Mouse (Mus musculus) forebrain, embryonic 15.5 days (tissue): ENCODE measurements around the gene Pax2. TPM values are rescaled to one million over a fixed set of nuclear protein-coding genes. Genes with fewer than 3 reads are reported as not detected.

Experiments
- ATAC-seq: fragments of 200-750 bp; cut with Nextera tagmentation; replicated peaks from 2 replicates; pipeline ENCODE4 v1.8.0; 2017; ENCODE audit warnings: mild to moderate bottlenecking, moderate TSS enrichment, moderate library complexity
- H3K27ac ChIP-seq: fragments of 300-500 bp; sonication (generic); replicated peaks from 2 replicates; pipeline ENCODE4 v1.5.1; 2015; ENCODE audit warnings: mild to moderate bottlenecking, inconsistent platforms
- H3K27me3 ChIP-seq: fragments of 300-500 bp; sonication (generic); 2 replicates; pipeline ENCODE4 v1.6.1; 2015; ENCODE audit warnings: inconsistent platforms
- H3K36me3 ChIP-seq: fragments of 300-500 bp; sonication (generic); 2 replicates; pipeline ENCODE4 v1.6.1; 2015; ENCODE audit warnings: mild to moderate bottlenecking, inconsistent platforms
- H3K4me1 ChIP-seq: fragments of 300-500 bp; sonication (generic); 2 replicates; pipeline ENCODE4 v1.6.1; 2015; ENCODE audit warnings: inconsistent platforms
- H3K4me2 ChIP-seq: fragments of 300-500 bp; sonication (generic); replicated peaks from 2 replicates; pipeline ENCODE4 v1.6.1; 2015; ENCODE audit warnings: mild to moderate bottlenecking, inconsistent platforms
- H3K4me3 ChIP-seq: fragments of 300-500 bp; sonication (generic); 2 replicates; pipeline ENCODE4 v1.5.1; 2015; ENCODE audit warnings: mild to moderate bottlenecking, inconsistent platforms
- H3K9ac ChIP-seq: fragments of 300-500 bp; sonication (generic); replicated peaks from 2 replicates; pipeline ENCODE4 v1.6.1; 2015; ENCODE audit warnings: mild to moderate bottlenecking, inconsistent platforms
- H3K9me3 ChIP-seq: fragments of 300-500 bp; sonication (generic); 2 replicates; pipeline ENCODE4 v1.6.1; 2016; ENCODE audit warnings: inconsistent platforms
- WGBS: fragments of 180-500 bp; shearing (Covaris S2); methylation state at CpG from one replicate; pipeline ENCODE4 v1.1.7; 2015; ENCODE audit warnings: mixed read lengths; 5-methylcytosine and 5-hydroxymethylcytosine counted together
- polyA plus RNA-seq: library from polyadenylated mRNA; unstranded; fragments of >200 nt; fragmentation: Nextera tagmentation; extraction: Ambion mirVana; gene quantifications from 2 replicates; pipeline ENCODE4 v1.2.1, GENCODE M21; 2015

Gene Pax2
- polyA plus RNA-seq, 1 experiment from 2014 or later: 0.09 TPM

- no peak for ATAC-seq
- no peaks in the 10 kb centered on the region for H3K9me3 ChIP-seq
- no peak overlapping the region for H3K4me2 ChIP-seq
- H3K27me3 ChIP-seq: peaks cover 77% of the 10 kb centered on the region
- H3K4me3 ChIP-seq: no peak overlapping the region
- peaks cover 31% of the 10 kb centered on the region for H3K4me1 ChIP-seq
- no peaks in the 10 kb centered on the region for H3K36me3 ChIP-seq
- H3K9ac ChIP-seq: no peak overlapping the region
- no peak overlapping the region for H3K27ac ChIP-seq
- WGBS: under 1% methylated on average over 37 of the region's 37 CpGs
These were observed 3.8 kb downstream of the Pax2 start for GRCm38 (mm10) chr19:44759531-44760118.

GRCm38 (mm10) chr19:44760259-44761131, 4.7 kb downstream of the Pax2 start:
- Histone ChIP-seq H3K36me3 (no peaks in the 10 kb centered on the region), H3K4me2 (no peak overlapping the region), H3K9ac (no peak overlapping the region), H3K4me1 (peaks cover 26% of the 10 kb centered on the region), H3K9me3 (no peaks in the 10 kb centered on the region), H3K27ac (no peak overlapping the region), H3K27me3 (peaks cover 75% of the 10 kb centered on the region), H3K4me3 (no peak overlapping the region)
- no peak for ATAC-seq
- under 1% methylated on average over 39 of the region's 39 CpGs for WGBS

- 66% methylated on average over 7 of the region's 7 CpGs for WGBS
- Histone ChIP-seq H3K4me2 (no peak overlapping the region), H3K4me1 (peaks cover 9% of the 10 kb centered on the region), H3K36me3 (no peaks in the 10 kb centered on the region), H3K27me3 (peaks cover 60% of the 10 kb centered on the region), H3K9me3 (no peaks in the 10 kb centered on the region), H3K9ac (no peak overlapping the region), H3K27ac (no peak overlapping the region), H3K4me3 (no peak overlapping the region)
- no peak for ATAC-seq
These were observed 6.3 kb downstream of the Pax2 start for GRCm38 (mm10) chr19:44762121-44762621.

GRCm38 (mm10) chr19:44770268-44771050, 14.6 kb downstream of the Pax2 start:
- WGBS: 55% methylated on average over 6 of the region's 6 CpGs
- Histone ChIP-seq H3K9me3 (no peaks in the 10 kb centered on the region), H3K36me3 (no peaks in the 10 kb centered on the region), H3K27me3 (peaks cover 11% of the 10 kb centered on the region; the same call in 1 of the 2 replicates), H3K4me1 (no peaks in the 10 kb centered on the region), H3K4me2 (no peak overlapping the region), H3K4me3 (no peak overlapping the region), H3K9ac (no peak overlapping the region), H3K27ac (no peak overlapping the region)
- ATAC-seq: no peak

GRCm38 (mm10) chr19:44771499-44771898, 15.7 kb downstream of the Pax2 start:
- no peaks in the 10 kb centered on the region for H3K4me1 ChIP-seq
- WGBS: 96% methylated on average over 13 of the region's 13 CpGs
- no peak overlapping the region for H3K9ac ChIP-seq
- H3K27me3 ChIP-seq: peaks cover 8% of the 10 kb centered on the region; the same call in 1 of the 2 replicates
- no peak overlapping the region for H3K4me3 ChIP-seq
- H3K27ac ChIP-seq: no peak overlapping the region
- H3K9me3 ChIP-seq: no peaks in the 10 kb centered on the region
- H3K4me2 ChIP-seq: no peak overlapping the region
- H3K36me3 ChIP-seq: no peaks in the 10 kb centered on the region
- no peak for ATAC-seq

GRCm38 (mm10) chr19:44781987-44782386, 26.1 kb downstream of the Pax2 start:
- WGBS: 49% methylated on average over 3 of the region's 3 CpGs
- no peak overlapping the region for H3K4me3 ChIP-seq
- H3K36me3 ChIP-seq: no peaks in the 10 kb centered on the region
- ATAC-seq: no peak
- no peak overlapping the region for H3K27ac ChIP-seq
- H3K9ac ChIP-seq: no peak overlapping the region
- H3K4me1 ChIP-seq: no peaks in the 10 kb centered on the region
- H3K9me3 ChIP-seq: no peaks in the 10 kb centered on the region
- H3K27me3 ChIP-seq: no peaks in the 10 kb centered on the region
- no peak overlapping the region for H3K4me2 ChIP-seq

- H3K36me3 ChIP-seq: no peaks in the 10 kb centered on the region
- ATAC-seq: no peak
- H3K9me3 ChIP-seq: no peaks in the 10 kb centered on the region
- WGBS: 65% methylated on average over 4 of the region's 4 CpGs
- no peak overlapping the region for H3K4me2 ChIP-seq
- H3K4me1 ChIP-seq: no peaks in the 10 kb centered on the region
- H3K27me3 ChIP-seq: 0 out of 2 replicates have a peak, but pooled peaks cover 2% of the 10 kb centered on the region
- H3K9ac ChIP-seq: no peak overlapping the region
- H3K27ac ChIP-seq: no peak overlapping the region
- H3K4me3 ChIP-seq: no peak overlapping the region
These were observed 28.5 kb downstream of the Pax2 start for GRCm38 (mm10) chr19:44784391-44784790.

- Histone ChIP-seq H3K9ac (no peak overlapping the region), H3K27me3 (0 out of 2 replicates have a peak, but pooled peaks cover 2% of the 10 kb centered on the region), H3K4me2 (no peak overlapping the region), H3K9me3 (no peaks in the 10 kb centered on the region), H3K4me1 (no peaks in the 10 kb centered on the region), H3K27ac (no peak overlapping the region), H3K4me3 (no peak overlapping the region), H3K36me3 (no peaks in the 10 kb centered on the region)
- 90% methylated on average over 8 of the region's 8 CpGs for WGBS
- no peak for ATAC-seq
These were observed 32.6 kb downstream of the Pax2 start for GRCm38 (mm10) chr19:44788488-44788887.

- ATAC-seq: no peak
- no peak overlapping the region for H3K4me3 ChIP-seq
- H3K27ac ChIP-seq: no peak overlapping the region
- H3K36me3 ChIP-seq: no peaks in the 10 kb centered on the region
- H3K27me3 ChIP-seq: 0 out of 2 replicates have a peak, but pooled peaks cover 2% of the 10 kb centered on the region
- peaks cover 3% of the 10 kb centered on the region; the same call in 1 of the 2 replicates for H3K4me1 ChIP-seq
- H3K9me3 ChIP-seq: no peaks in the 10 kb centered on the region
- no peak overlapping the region for H3K9ac ChIP-seq
- H3K4me2 ChIP-seq: no peak overlapping the region
- 52% methylated on average over 4 of the region's 4 CpGs for WGBS
These were observed 36.1 kb downstream of the Pax2 start for GRCm38 (mm10) chr19:44791981-44792380.

- Histone ChIP-seq H3K4me2 (no peak overlapping the region), H3K4me1 (peaks cover 12% of the 10 kb centered on the region), H3K27me3 (no peaks in the 10 kb centered on the region), H3K36me3 (no peaks in the 10 kb centered on the region), H3K4me3 (no peak overlapping the region), H3K9ac (no peak overlapping the region), H3K9me3 (no peaks in the 10 kb centered on the region), H3K27ac (no peak overlapping the region)
- no peak for ATAC-seq
- WGBS: 11% methylated on average over 21 of the region's 21 CpGs
These were observed 41.5 kb downstream of the Pax2 start for GRCm38 (mm10) chr19:44797110-44798060.

GRCm38 (mm10) chr19:44798731-44799130, 42.9 kb downstream of the Pax2 start:
- Histone ChIP-seq H3K9me3 (no peaks in the 10 kb centered on the region), H3K27me3 (no peaks in the 10 kb centered on the region), H3K9ac (no peak overlapping the region), H3K27ac (no peak overlapping the region), H3K36me3 (no peaks in the 10 kb centered on the region), H3K4me3 (no peak overlapping the region), H3K4me1 (peaks cover 15% of the 10 kb centered on the region), H3K4me2 (no peak overlapping the region)
- 91% methylated on average over 6 of the region's 6 CpGs for WGBS
- ATAC-seq: no peak
